Mouse (Mus musculus): ENCODE measurements at regions not wholly inside any gene's neighbourhood (a gene's known extent, or its start where the extent isn't known, plus 50 kb on each side); places are given as distances from the start of the nearest gene placed in this dataset.
A peak's percentile ranks its signal among the peaks of the same experiment; 100 is the strongest.

GRCm38 (mm10) chr1:121051496-121052119 lies 280.8 kb downstream of the Insig2 start:
- DNase-seq: peak; percentile 69

DNA sequence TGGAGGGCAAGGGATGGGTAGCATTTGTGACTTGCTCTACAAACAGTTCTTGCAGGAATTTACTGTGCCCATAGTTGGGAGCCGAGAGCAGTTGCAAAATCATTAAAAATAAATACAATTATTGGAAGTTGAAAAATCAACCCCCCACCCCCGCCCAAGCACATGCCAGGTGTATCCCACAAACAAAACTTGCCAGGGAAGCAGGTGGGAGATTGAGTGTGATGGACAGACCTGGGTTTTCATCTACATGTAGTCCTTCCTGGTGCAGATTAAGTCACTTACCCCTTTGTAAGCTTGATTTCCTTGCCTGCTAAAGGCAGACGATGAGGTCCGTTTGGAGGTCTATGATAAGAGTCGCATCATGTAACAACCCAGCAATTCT lies 280.3 kb downstream of the Insig2 start:
- peak; percentile 56 for DNase-seq

DNA sequence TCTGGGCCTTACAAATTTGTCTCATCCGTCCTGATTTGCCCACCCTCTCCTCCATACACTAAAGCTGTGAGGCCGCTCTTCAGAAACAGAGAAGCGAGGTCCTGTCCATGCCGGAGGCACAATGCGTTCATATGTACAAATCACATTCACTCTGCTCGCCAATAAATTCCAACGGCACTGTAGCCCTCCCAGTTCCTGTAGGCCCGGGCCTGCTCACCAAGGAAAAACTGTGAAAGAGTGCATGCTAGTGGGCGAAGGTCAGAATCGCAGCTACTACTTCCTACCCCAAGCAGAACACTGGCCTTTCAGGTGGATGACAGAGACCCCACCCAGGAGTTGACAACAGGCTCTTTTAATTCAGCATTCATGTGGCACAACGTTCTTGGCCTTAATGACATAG lies 278.7 kb downstream of the Insig2 start:
- peak; percentile 85 for DNase-seq

- DNase-seq: no peak
Measured at GRCm38 (mm10) chr1:121074569-121074968, 257.8 kb downstream of the Insig2 start.

GRCm38 (mm10) chr1:121082839-121083238 lies 249.6 kb downstream of the Insig2 start:
- DNase-seq: peak; percentile 58

- DNase-seq: peak; percentile 61
Measured at GRCm38 (mm10) chr1:121085101-121085727, 247.2 kb downstream of the Insig2 start.

DNA sequence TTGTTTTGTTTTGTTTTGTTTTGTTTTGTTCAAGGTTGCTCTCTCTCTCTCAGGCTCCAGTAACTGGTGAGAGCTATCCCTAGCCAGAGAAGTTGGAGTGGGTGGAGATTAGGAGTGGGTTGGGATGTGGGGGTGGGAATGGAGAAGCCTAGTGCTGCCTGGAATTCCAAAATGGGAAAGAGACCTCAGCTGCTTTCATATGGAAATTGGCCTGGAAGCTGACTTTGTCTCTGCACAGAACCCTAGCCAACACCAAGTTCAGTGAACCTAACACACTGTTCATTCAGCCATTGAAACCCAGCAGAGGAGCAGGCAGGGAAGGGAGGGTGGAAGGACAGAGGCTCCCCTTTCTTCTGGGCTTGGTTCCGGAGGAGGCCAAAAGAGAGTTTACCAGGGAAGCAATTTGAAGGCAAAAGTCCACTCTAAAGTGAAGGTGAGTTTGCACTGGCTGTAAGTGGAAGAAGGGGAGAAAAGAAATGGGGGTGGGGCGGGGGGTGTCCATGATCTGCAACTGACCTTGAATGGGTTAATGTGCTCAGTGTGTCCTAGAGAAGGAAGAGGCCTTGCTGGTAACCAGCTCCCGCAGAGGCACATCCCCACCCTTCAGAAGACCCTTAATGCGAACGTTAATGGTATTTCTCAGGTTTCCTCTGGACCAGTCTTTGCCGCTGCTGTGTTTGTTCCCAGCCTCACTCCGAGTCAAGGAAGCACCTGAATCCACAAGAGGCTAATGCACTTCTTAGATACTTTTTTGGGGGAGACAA lies 245.1 kb downstream of the Insig2 start:
- peak; percentile 22 for DNase-seq

DNA sequence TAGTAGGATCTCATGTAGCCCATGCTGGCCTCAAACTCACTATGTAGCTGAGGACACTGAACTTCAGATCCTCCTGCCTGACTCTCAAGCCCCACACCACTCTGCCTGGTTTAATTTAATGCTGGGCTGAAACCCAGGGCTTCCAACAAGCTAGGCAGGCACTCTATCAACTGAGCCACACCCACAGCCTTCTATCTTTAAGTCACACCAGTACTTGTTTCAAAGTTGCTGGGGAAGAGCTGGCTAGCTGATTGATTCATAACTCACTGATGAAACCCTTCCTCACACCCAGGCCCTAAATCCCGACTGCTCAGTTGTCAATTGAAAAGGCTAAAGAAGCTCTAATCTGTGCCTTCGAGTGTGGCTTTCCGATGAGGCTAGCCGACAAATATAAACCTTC lies 241.8 kb downstream of the Insig2 start:
- no peak for DNase-seq

DNA sequence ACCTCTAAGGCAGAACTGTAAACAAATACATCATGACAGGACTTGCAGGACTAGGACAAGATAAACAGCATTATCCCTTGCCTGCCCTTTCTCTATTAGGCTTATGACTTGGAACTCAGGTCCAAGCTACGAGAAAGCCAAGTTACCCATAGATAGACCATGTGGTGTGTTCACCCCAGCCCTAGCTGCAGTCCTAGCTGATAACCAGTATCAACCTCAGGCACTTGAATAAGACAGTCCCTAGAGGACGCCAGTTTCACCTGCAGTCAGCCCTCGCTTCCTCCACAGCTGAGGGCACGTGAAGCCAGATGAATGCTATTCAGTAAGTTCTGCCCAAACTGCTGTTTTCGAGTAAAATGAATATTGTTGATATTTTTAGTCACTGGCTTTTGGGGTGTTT lies 239.5 kb downstream of the Insig2 start:
- DNase-seq: no peak

DNA sequence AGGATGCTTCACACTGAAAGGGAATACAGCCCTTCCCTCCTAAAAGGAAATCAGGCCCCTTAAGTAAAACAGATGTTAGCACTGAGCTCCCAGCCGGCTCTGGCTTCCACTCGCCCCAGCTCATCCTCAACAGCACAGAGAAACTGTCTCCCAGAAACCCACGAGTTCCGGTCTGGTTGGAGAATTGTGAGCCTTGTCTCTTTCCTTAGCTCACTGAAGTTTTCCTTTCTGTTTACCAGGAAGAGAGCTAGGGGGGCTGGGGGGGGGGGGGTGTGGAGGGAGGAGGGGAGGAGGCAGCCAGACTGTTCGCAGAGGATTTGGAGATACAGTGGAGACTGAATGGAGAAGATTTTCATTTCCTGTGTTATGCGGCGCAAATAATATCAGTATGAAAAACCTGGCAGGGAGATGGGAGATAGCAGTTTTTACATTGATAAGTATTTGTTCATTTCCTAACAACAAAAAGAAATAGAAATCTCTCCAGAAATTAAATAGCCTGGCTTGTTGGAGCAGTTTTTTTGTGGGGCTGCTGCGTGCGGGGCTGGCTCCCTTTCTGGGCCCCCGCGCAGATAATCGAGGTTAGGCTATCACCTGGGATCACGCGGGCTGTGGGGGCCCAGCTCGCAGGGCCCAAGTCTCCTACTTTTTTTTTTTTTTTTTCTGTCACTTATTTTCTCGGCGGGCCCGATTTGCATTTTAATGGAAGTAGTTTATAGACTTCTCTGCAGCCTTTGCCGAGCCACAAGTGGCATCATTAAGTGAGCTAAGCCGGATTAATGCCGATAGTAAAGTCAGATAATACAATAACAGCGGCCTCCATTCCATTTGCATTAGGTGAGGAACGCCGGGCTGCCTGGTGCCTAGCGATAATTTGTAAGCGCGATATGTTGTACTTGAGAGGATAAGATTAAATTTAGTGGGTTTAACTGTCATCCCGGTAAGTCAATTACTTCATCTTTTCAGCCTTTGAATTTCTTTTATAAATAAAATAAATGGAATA lies 235.5 kb downstream of the Insig2 start:
- peak; percentile 92 for DNase-seq

DNA sequence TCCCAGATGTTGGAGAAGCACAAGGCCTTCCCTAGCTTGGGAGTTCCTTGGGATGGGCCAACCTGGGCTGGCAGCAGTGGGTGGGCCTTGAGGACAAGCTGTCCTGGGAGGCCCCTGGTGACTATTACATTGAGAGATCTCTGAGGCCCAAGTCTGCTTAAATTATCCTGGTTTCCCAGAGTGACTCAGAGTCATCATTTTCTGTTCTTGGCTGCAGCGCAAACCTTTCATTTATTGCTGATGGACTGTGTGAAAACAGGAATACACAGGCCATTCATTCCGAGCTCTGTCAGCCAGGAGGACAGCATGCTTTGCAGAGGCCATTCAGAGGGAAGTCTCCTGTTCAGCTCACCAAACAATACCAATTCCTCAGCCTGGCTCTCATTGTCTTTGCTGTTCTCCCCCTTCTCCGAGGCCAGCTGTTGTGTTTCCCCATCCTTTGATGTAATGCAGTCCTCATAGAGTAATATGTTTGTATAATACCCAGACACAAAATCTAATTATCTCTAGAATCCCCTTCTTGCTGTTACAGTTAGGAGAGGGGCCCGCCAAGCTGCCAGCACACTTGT lies 220.5 kb downstream of the Insig2 start:
- DNase-seq: peak; percentile 90

DNA sequence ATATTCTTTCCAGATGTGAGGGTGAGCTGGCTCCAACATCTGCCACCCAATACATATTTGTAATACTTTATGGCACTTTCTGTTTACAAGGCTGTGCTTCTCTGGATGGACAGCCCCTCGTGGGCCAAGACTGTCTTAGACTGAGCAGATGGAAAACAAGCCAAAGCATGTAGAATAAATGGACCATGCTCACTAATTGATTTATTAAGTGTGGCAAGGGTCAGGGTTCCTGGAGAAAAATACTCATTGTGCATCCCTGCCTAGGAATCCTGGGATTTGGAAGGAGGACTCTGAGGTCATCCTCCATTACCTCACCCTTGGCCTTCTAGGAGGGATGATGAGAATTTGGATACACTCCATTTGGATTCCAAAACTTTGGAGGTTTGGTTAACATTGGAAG lies 219.9 kb downstream of the Insig2 start:
- DNase-seq: peak; percentile 61

GRCm38 (mm10) chr1:121116626-121117025 lies 215.8 kb downstream of the Insig2 start:
- DNase-seq: peak; percentile 42

- peak; percentile 31 for DNase-seq
Measured at GRCm38 (mm10) chr1:121123436-121123835, 209.0 kb downstream of the Insig2 start.

GRCm38 (mm10) chr1:121136284-121136683 lies 196.1 kb downstream of the Insig2 start:
- DNase-seq: no peak

- DNase-seq: peak; percentile 69
Measured at GRCm38 (mm10) chr1:121136846-121137245, 195.5 kb downstream of the Insig2 start.

DNA sequence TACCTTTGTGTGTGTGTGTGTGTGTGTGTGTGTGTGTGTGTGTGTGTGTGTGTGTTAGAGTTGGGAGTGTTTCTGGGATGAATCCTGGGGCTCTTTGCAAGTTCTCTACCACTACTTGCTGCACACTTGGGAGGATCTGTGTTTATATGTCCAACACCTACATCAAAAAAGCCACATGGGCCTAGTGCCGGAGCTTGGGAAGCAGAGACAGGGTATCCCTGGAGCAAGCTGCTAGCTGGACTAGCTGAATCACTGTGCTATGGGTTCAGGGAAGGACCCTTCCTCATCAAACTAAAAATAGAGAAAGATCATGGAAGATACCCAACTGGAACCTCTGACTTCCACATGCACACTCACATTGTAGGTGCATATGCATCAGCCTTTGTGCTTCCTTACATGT lies 187.4 kb downstream of the Insig2 start:
- DNase-seq: peak; percentile 57

GRCm38 (mm10) chr1:121153476-121153875 lies 178.9 kb downstream of the Insig2 start:
- DNase-seq: peak; percentile 84

DNA sequence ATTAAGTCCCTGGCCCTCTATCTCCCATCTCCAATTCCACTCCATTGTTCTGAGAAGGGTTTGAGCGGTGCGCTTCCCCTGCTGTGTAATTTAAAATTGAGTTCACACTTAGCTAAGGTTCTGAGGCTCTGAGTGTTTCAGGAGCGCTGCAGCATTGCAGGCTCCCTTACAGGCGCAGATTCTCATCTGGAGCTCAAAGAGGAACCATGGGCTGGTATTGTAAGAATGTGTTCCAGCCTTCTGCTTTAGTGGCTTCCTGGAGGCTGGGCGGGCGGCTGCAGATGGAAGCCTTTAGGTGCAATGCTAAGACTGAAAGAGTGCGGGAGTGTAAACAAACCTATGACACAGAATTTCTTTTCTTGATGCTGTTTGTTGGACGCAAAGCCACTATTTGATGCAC lies 177.8 kb downstream of the Insig2 start:
- peak; percentile 75 for DNase-seq

DNA sequence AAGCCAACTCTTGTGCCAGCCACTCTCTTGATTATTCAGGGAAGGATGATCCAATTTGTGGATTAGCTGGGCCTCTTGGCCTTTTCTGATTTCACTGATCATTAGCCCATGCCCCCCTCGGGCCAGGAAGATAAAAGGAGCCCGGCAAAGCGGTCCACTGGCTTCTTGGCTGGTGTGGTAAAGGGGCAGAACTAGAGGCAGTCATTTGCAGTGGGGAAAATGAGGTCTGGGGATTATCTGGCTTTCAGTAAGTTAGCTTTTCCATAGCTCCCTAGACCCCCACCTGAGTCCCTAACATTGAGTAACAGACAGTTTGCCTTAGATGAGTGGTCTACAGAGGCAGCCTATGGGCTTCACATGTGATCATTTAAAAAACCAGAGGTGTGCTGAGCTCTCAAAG lies 163.7 kb downstream of the Insig2 start:
- DNase-seq: peak; percentile 67

- peak; percentile 23 for DNase-seq
Measured at GRCm38 (mm10) chr1:121176541-121176940, 155.8 kb downstream of the Insig2 start.

DNA sequence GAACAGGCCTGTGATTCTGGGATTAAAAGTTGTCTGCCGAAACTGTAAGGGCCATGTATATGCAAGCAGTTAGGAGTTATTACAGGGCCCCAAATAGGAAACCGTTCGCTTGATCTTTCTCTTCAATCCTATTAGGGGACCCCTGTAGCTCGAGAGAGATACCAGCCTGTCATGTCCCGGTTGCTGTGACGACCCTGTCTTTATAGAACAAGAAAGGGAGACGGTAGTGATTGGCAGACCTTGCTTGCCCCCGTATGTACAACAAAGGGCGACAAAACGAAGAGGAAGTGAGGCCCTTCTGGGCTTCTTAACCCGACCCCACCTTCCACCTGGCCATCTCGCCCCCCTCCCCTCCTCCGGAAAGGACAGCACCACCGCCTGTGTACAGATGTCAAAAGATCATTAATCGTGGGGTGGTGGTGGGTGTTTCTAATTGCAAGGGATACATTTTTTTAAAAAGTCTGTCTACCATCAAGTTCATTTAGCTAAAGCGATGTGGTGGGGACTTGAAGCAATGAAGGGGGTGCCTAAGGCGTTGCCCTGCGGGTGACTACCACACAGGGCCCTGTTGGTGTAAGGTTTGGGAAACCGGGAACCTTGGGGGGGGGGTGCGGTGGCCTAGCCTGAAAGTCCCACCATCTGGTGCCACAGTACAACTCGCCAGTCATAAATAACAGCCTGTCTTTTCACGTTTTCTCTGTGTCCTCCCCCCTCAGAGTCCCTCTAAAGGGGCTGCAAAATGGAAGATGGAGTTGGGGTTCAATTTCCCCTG lies 155.1 kb downstream of the Insig2 start:
- DNase-seq: peak; percentile 49
